Mouse (Mus musculus) C2C12 (cell line): ENCODE results near the gene Skp2.

ENCODE experiments used
- CTCF ChIP-seq: IDR thresholded peaks from one replicate; pipeline ENCODE4 v1.5.1; 2011; ENCODE audit not compliant: control insufficient read depth, insufficient read depth, insufficient read length
- MAX ChIP-seq: IDR thresholded peaks from one replicate; pipeline ENCODE4 v1.6.1; 2011; ENCODE audit warnings: mild to moderate bottlenecking, control low read depth

DNA sequence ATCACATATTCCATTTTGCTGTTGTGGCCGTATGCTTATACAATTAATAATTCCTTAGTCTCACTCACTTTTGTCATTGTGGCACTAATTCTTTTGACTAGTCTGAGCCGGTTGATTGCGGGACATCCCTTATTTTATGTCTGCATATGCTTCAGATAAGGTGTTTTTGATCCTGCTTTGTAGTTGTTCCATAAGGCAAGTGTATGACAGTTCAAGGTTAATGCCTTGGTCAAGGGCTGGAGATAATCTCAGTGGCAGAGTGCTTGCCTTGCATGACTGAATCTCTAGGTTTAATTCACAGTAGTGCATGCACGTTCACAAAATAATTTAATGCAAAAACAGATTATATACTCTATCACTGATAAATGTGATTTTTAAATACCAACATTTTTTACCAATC is 58.4 kb downstream of the Skp2 start:
- no peak for TF ChIP-seq MAX
- no peak for TF ChIP-seq CTCF
